Mouse (Mus musculus): Measurements from ENCODE around the gene Cys1. TPM values are rescaled to one million over a fixed set of nuclear protein-coding genes. Genes with fewer than 3 reads are reported as not detected.
"Not testable (repeated sequence)": the region's sequence is repeated elsewhere in the genome, so short reads cannot be mapped to it uniquely, and the experiment has no call there.

The Cys1 gene
- total RNA-seq, 2 experiments from 2014 or later: 1.8 to 2.7 TPM

- intact Hi-C loops (cut with DNase I): no loop called here
- Histone ChIP-seq H3K27ac (peak overlapping the region; percentile 100), H3K4me3 (peak overlapping the region; percentile 99)
- no peak for TF ChIP-seq CTCF (IDR thresholded peaks at IDR 0.05)
- DNase-seq: peak; percentile 99
Observed at GRCm38 (mm10) chr12:24651642-24652342, 29.8 kb downstream of the Cys1 start.

- peak; percentile 99 for DNase-seq
- Histone ChIP-seq H3K27ac (peak within 1 kb of the TSS; percentile 100), H3K4me3 (peak within 1 kb of the TSS; percentile 99)
- intact Hi-C loops (cut with DNase I): no loop called here
- TF ChIP-seq CTCF (IDR thresholded peaks at IDR 0.05): no peak; the same call in 1 of the 2 replicates
Observed at GRCm38 (mm10) chr12:24651063-24651557, 30.5 kb downstream of the Cys1 start, which contains the start of gene Klf11. Gene Klf11, plus strand, starts transcription at chr12:24651274.

GRCm38 (mm10) chr12:24650415-24651062 is 31.1 kb downstream of the Cys1 start:
- peak overlapping the region; percentile 100 for H3K27ac ChIP-seq
- intact Hi-C loops (cut with DNase I): no loop called here
- H3K4me3 ChIP-seq: peak overlapping the region; percentile 99
- DNase-seq: no peak
- TF ChIP-seq CTCF (IDR thresholded peaks at IDR 0.05): no peak

GRCm38 (mm10) chr12:24648094-24648493 is 33.5 kb downstream of the Cys1 start:
- Histone ChIP-seq H3K4me3 (no peak overlapping the region), H3K27ac (no peak overlapping the region)
- no peak for TF ChIP-seq CTCF (IDR thresholded peaks at IDR 0.05)
- DNase-seq: no peak
- intact Hi-C loops (cut with DNase I): no loop called here

- no peak for DNase-seq
- TF ChIP-seq CTCF (IDR thresholded peaks at IDR 0.05): no peak
- no peak overlapping the region for H3K4me3 ChIP-seq
- H3K27ac ChIP-seq: no peak overlapping the region
- intact Hi-C loops (cut with DNase I): no loop called here
Observed at GRCm38 (mm10) chr12:24645901-24646300, 35.7 kb downstream of the Cys1 start.

- intact Hi-C loops (cut with DNase I): no loop called here
- no peak for TF ChIP-seq CTCF (IDR thresholded peaks at IDR 0.05)
- no peak for DNase-seq
- H3K4me3 ChIP-seq: no peak overlapping the region
- no peak overlapping the region for H3K27ac ChIP-seq
Observed at GRCm38 (mm10) chr12:24644125-24644571, 37.5 kb downstream of the Cys1 start.

GRCm38 (mm10) chr12:24642370-24642802 is 39.2 kb downstream of the Cys1 start:
- no peak for TF ChIP-seq CTCF (IDR thresholded peaks at IDR 0.05)
- intact Hi-C loops (cut with DNase I): no loop called here
- no peak overlapping the region for H3K27ac ChIP-seq

GRCm38 (mm10) chr12:24638787-24639186 is 42.8 kb downstream of the Cys1 start:
- H3K27ac ChIP-seq; H3K4me3 ChIP-seq; DNase-seq; intact Hi-C loops (cut with DNase I): not testable (repeated sequence)

More at GRCm38 (mm10) chr12:24642370-24642802, 39.2 kb downstream of the Cys1 start:
- no peak overlapping the region for H3K4me3 ChIP-seq
- peak; percentile 83 for DNase-seq

- intact Hi-C loops (cut with DNase I): no loop called here
- no peak for DNase-seq
- TF ChIP-seq CTCF (IDR thresholded peaks at IDR 0.05): no peak
- Histone ChIP-seq H3K27ac (peak overlapping the region; percentile 66), H3K4me3 (no peak overlapping the region)
Observed at GRCm38 (mm10) chr12:24634648-24635047, 47.0 kb downstream of the Cys1 start.

- peak overlapping the region; percentile 66 for H3K27ac ChIP-seq
Observed at GRCm38 (mm10) chr12:24634212-24634611, 47.4 kb downstream of the Cys1 start.

GRCm38 (mm10) chr12:24633753-24634191 is 47.8 kb downstream of the Cys1 start:
- DNase-seq: peak; percentile 48
- TF ChIP-seq CTCF (IDR thresholded peaks at IDR 0.05): no peak
- H3K4me3 ChIP-seq: no peak overlapping the region
- intact Hi-C loops (cut with DNase I): no loop called here
- H3K27ac ChIP-seq: peak overlapping the region; percentile 66

More at GRCm38 (mm10) chr12:24634212-24634611, 47.4 kb downstream of the Cys1 start:
- TF ChIP-seq CTCF (IDR thresholded peaks at IDR 0.05): no peak
- no peak for DNase-seq
- H3K4me3 ChIP-seq: no peak overlapping the region
- intact Hi-C loops (cut with DNase I): no loop called here

- intact Hi-C loops (cut with DNase I): no loop called here
- H3K4me3 ChIP-seq: no peak overlapping the region
- no peak overlapping the region for H3K27ac ChIP-seq
- no peak for TF ChIP-seq CTCF (IDR thresholded peaks at IDR 0.05)
- no peak for DNase-seq
Observed at GRCm38 (mm10) chr12:24632404-24632803, 49.2 kb downstream of the Cys1 start.

- intact Hi-C loops (cut with DNase I): no loop called here
- no peak overlapping the region for H3K4me3 ChIP-seq
- peak; percentile 52 for TF ChIP-seq CTCF (IDR thresholded peaks at IDR 0.05)
- no peak overlapping the region for H3K27ac ChIP-seq
- DNase-seq: peak; percentile 11
Observed at GRCm38 (mm10) chr12:24630220-24630619, 51.4 kb downstream of the Cys1 start.

Measured in gastrocnemius, adult 2 months (tissue).